Mouse (Mus musculus): ENCODE data around the gene Ghrh.

Ghrh gene

GRCm38 (mm10) chr2:157306091-157307032 is 40.9 kb downstream of the Ghrh start:
- DNase-seq: no peak

- DNase-seq: no peak
These were observed 44.2 kb downstream of the Ghrh start for GRCm38 (mm10) chr2:157303096-157303495.

GRCm38 (mm10) chr2:157300051-157300450 is 47.3 kb downstream of the Ghrh start:
- DNase-seq: no peak

- DNase-seq: no peak
These were observed 51.1 kb downstream of the Ghrh start for GRCm38 (mm10) chr2:157296105-157296689.

GRCm38 (mm10) chr2:157292093-157292492 is 55.2 kb downstream of the Ghrh start:
- DNase-seq: peak; percentile 85

GRCm38 (mm10) chr2:157288996-157289395 is 58.3 kb downstream of the Ghrh start:
- no peak for DNase-seq

- peak; percentile 25 for DNase-seq
These were observed 59.8 kb downstream of the Ghrh start for GRCm38 (mm10) chr2:157287542-157287941.

- DNase-seq: no peak
These were observed 64.0 kb downstream of the Ghrh start for GRCm38 (mm10) chr2:157283321-157283720.

All from right cerebral cortex, postnatal 14 days (tissue).